Mouse (Mus musculus): ENCODE results near the gene Picalm. TPM values are rescaled to one million over a fixed set of nuclear protein-coding genes. Genes with fewer than 3 reads are reported as not detected.

Gene Picalm
- polyA plus RNA-seq, 1 experiment from 2014 or later, result 58.0 TPM

GRCm38 (mm10) chr7:90144971-90145370 is 15.0 kb downstream of the Picalm start:
- 89% methylated on average over 2 of the region's 2 CpGs for WGBS
- Histone ChIP-seq H3K27ac (ENCODE audit: low read depth, low read length) (no peak overlapping the region), H3K4me2 (ENCODE audit: low read depth, low read length) (no peak overlapping the region), H3K4me1 (ENCODE audit: control insufficient read depth, insufficient read depth, low read length) (peaks cover 5% of the 10 kb centered on the region; the same call in 1 of the 2 replicates), H3K9ac (replicated peaks; ENCODE audit: low read depth, low read length) (no peak overlapping the region), H3K27me3 (ENCODE audit: control insufficient read depth, insufficient read depth, low read length) (no peaks in the 10 kb centered on the region), H3K4me3 (ENCODE audit: low read depth, low read length) (no peak overlapping the region), H3K36me3 (ENCODE audit: control insufficient read depth, insufficient read depth, low read length) (no peaks in the 10 kb centered on the region), H3K9me3 (ENCODE audit: control insufficient read depth, low read length) (no peaks in the 10 kb centered on the region)
- ATAC-seq (ENCODE audit: low read depth), result no peak

DNA sequence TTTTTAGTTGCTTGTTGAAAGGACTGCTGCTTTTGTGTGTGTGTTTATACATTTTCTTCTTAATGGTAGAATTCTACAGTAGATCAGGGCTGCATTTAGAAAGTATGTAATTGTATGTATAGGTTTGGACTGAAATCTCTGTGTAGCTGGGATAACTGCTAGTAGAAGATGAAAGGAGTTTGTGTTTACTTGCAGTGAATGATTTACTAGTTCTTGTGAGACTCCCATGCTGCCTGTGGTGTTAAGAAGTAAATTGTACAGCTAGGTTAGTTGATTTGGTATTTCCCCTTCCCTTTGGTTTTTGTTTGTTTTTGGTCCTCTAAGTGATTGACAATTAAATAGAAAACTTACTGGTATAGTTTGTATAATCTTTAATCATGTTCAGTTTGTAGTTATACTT is 15.4 kb downstream of the Picalm start:
- H3K36me3 ChIP-seq (ENCODE audit: control insufficient read depth, insufficient read depth, low read length), result no peaks in the 10 kb centered on the region
- H3K9ac ChIP-seq (replicated peaks; ENCODE audit: low read depth, low read length), result no peak overlapping the region
- no peaks in the 10 kb centered on the region for H3K27me3 ChIP-seq (ENCODE audit: control insufficient read depth, insufficient read depth, low read length)
- ATAC-seq (ENCODE audit: low read depth), result no peak
- no peak overlapping the region for H3K4me2 ChIP-seq (ENCODE audit: low read depth, low read length)
- peaks cover 5% of the 10 kb centered on the region; the same call in 1 of the 2 replicates for H3K4me1 ChIP-seq (ENCODE audit: control insufficient read depth, insufficient read depth, low read length)
- H3K9me3 ChIP-seq (ENCODE audit: control insufficient read depth, low read length), result no peaks in the 10 kb centered on the region
- no peak overlapping the region for H3K27ac ChIP-seq (ENCODE audit: low read depth, low read length)
- no peak overlapping the region for H3K4me3 ChIP-seq (ENCODE audit: low read depth, low read length)

DNA sequence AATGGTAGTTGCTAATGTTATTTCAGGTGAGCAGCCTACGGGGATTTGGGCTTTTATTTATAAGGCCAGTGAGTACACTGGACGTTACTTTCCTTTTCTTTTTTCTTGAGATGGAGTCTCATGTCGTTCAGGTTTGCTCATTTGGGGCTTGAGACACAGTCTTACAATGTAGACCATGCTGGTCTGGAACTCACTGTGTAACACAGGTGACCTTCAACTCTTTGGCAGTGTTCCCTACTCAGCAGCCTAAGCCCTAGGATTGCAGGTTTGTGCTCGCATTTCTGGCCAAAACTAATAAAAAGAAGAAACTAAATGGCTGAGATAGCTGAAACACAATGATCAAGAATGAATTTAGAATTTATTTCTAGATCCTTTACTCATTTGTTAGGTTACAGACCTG is 15.9 kb downstream of the Picalm start:
- Histone ChIP-seq H3K9me3 (ENCODE audit: control insufficient read depth, low read length) (no peaks in the 10 kb centered on the region), H3K4me3 (ENCODE audit: low read depth, low read length) (no peak overlapping the region), H3K36me3 (ENCODE audit: control insufficient read depth, insufficient read depth, low read length) (no peaks in the 10 kb centered on the region), H3K27ac (ENCODE audit: low read depth, low read length) (no peak overlapping the region), H3K27me3 (ENCODE audit: control insufficient read depth, insufficient read depth, low read length) (no peaks in the 10 kb centered on the region), H3K4me1 (ENCODE audit: control insufficient read depth, insufficient read depth, low read length) (peaks cover 5% of the 10 kb centered on the region; the same call in 1 of the 2 replicates), H3K9ac (replicated peaks; ENCODE audit: low read depth, low read length) (no peak overlapping the region), H3K4me2 (ENCODE audit: low read depth, low read length) (no peak overlapping the region)
- 66% methylated on average over 4 of the region's 4 CpGs for WGBS
- ATAC-seq (ENCODE audit: low read depth), result no peak

GRCm38 (mm10) chr7:90146321-90146720 is 16.3 kb downstream of the Picalm start:
- 86% methylated on average over 1 of the region's 1 CpGs for WGBS
- Histone ChIP-seq H3K4me3 (ENCODE audit: low read depth, low read length) (no peak overlapping the region), H3K36me3 (ENCODE audit: control insufficient read depth, insufficient read depth, low read length) (no peaks in the 10 kb centered on the region), H3K27me3 (ENCODE audit: control insufficient read depth, insufficient read depth, low read length) (no peaks in the 10 kb centered on the region), H3K9ac (replicated peaks; ENCODE audit: low read depth, low read length) (no peak overlapping the region), H3K27ac (ENCODE audit: low read depth, low read length) (no peak overlapping the region), H3K4me1 (ENCODE audit: control insufficient read depth, insufficient read depth, low read length) (peaks cover 5% of the 10 kb centered on the region; the same call in 1 of the 2 replicates), H3K9me3 (ENCODE audit: control insufficient read depth, low read length) (no peaks in the 10 kb centered on the region), H3K4me2 (ENCODE audit: low read depth, low read length) (no peak overlapping the region)
- ATAC-seq (ENCODE audit: low read depth), result no peak

- Histone ChIP-seq H3K4me3 (ENCODE audit: low read depth, low read length) (no peak overlapping the region), H3K4me2 (ENCODE audit: low read depth, low read length) (no peak overlapping the region), H3K27ac (ENCODE audit: low read depth, low read length) (no peak overlapping the region), H3K9ac (replicated peaks; ENCODE audit: low read depth, low read length) (no peak overlapping the region), H3K4me1 (ENCODE audit: control insufficient read depth, insufficient read depth, low read length) (peaks cover 5% of the 10 kb centered on the region; the same call in 1 of the 2 replicates), H3K36me3 (ENCODE audit: control insufficient read depth, insufficient read depth, low read length) (no peaks in the 10 kb centered on the region), H3K27me3 (ENCODE audit: control insufficient read depth, insufficient read depth, low read length) (no peaks in the 10 kb centered on the region), H3K9me3 (ENCODE audit: control insufficient read depth, low read length) (no peaks in the 10 kb centered on the region)
- no peak for ATAC-seq (ENCODE audit: low read depth)
- 93% methylated on average over 2 of the region's 2 CpGs for WGBS
These were observed 18.0 kb downstream of the Picalm start for GRCm38 (mm10) chr7:90148023-90148422.

DNA sequence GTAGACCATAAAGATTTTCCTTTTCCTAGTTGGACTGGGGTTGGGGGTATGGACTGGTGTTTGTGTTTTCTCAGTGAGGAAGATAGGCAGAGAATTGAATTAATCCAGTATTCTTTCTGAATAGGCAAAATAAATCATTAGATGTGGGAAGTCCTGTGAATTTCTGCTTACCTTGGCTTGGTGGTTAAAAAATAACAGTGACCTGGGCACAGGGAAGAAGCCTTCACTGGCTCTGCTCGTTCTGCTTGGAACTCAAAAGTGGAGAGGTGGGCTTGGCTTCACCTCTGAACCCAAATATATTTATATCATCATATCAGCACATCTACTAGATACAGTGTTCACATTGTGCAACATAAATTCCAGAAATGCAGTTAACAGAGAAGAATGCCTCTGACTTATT is 18.5 kb downstream of the Picalm start:
- Histone ChIP-seq H3K9me3 (ENCODE audit: control insufficient read depth, low read length) (no peaks in the 10 kb centered on the region), H3K9ac (replicated peaks; ENCODE audit: low read depth, low read length) (no peak overlapping the region), H3K4me1 (ENCODE audit: control insufficient read depth, insufficient read depth, low read length) (peaks cover 5% of the 10 kb centered on the region; the same call in 1 of the 2 replicates), H3K27me3 (ENCODE audit: control insufficient read depth, insufficient read depth, low read length) (no peaks in the 10 kb centered on the region), H3K27ac (ENCODE audit: low read depth, low read length) (no peak overlapping the region), H3K36me3 (ENCODE audit: control insufficient read depth, insufficient read depth, low read length) (no peaks in the 10 kb centered on the region), H3K4me2 (ENCODE audit: low read depth, low read length) (no peak overlapping the region), H3K4me3 (ENCODE audit: low read depth, low read length) (no peak overlapping the region)
- WGBS, result 78% methylated on average over 1 of the region's 1 CpGs
- ATAC-seq (ENCODE audit: low read depth), result no peak

DNA sequence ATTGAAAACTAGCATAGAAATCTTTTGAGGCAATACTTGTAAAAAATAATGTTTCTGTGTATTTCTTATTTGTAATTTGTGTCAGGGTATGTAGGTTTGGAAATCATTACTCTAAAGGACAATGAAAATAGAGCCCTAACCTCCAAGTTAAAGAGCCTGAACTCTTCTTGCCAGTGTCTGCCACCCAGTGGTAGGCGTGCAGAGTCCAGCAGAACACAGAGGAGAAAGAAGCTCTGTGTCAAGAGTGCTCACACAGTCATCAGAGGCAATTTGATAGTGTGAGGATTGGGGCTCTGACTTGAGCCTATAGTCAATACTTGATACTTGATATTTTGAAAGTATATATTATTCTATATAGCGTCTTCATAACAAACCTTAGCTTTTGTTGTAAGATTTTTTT is 20.3 kb downstream of the Picalm start:
- Histone ChIP-seq H3K4me2 (ENCODE audit: low read depth, low read length) (no peak overlapping the region), H3K4me1 (ENCODE audit: control insufficient read depth, insufficient read depth, low read length) (peaks cover 5% of the 10 kb centered on the region; the same call in 1 of the 2 replicates), H3K9me3 (ENCODE audit: control insufficient read depth, low read length) (no peaks in the 10 kb centered on the region), H3K9ac (replicated peaks; ENCODE audit: low read depth, low read length) (no peak overlapping the region), H3K4me3 (ENCODE audit: low read depth, low read length) (no peak overlapping the region), H3K27ac (ENCODE audit: low read depth, low read length) (no peak overlapping the region), H3K36me3 (ENCODE audit: control insufficient read depth, insufficient read depth, low read length) (no peaks in the 10 kb centered on the region), H3K27me3 (ENCODE audit: control insufficient read depth, insufficient read depth, low read length) (no peaks in the 10 kb centered on the region)
- peak; percentile 80; the same call in 1 of the 2 replicates for ATAC-seq (ENCODE audit: low read depth)
- WGBS, result 53% methylated on average over 2 of the region's 2 CpGs

GRCm38 (mm10) chr7:90158034-90158433 is 28.0 kb downstream of the Picalm start:
- WGBS, result 90% methylated on average over 2 of the region's 2 CpGs
- ATAC-seq (ENCODE audit: low read depth), result no peak

GRCm38 (mm10) chr7:90160598-90160997 is 30.6 kb downstream of the Picalm start:
- no peak for ATAC-seq (ENCODE audit: low read depth)
- H3K36me3 ChIP-seq (ENCODE audit: control insufficient read depth, insufficient read depth, low read length), result 0 out of 2 replicates have a peak, but pooled peaks cover 2% of the 10 kb centered on the region
- H3K9me3 ChIP-seq (ENCODE audit: control insufficient read depth, low read length), result no peaks in the 10 kb centered on the region
- no peak overlapping the region for H3K27ac ChIP-seq (ENCODE audit: low read depth, low read length)
- no peak overlapping the region for H3K4me3 ChIP-seq (ENCODE audit: low read depth, low read length)
- no peaks in the 10 kb centered on the region for H3K27me3 ChIP-seq (ENCODE audit: control insufficient read depth, insufficient read depth, low read length)
- no peak overlapping the region for H3K4me2 ChIP-seq (ENCODE audit: low read depth, low read length)
- 96% methylated on average over 5 of the region's 5 CpGs for WGBS
- no peak overlapping the region for H3K9ac ChIP-seq (replicated peaks; ENCODE audit: low read depth, low read length)
- H3K4me1 ChIP-seq (ENCODE audit: control insufficient read depth, insufficient read depth, low read length), result no peaks in the 10 kb centered on the region

More at GRCm38 (mm10) chr7:90158034-90158433, 28.0 kb downstream of the Picalm start:
- 0 out of 2 replicates have a peak, but pooled peaks cover 2% of the 10 kb centered on the region for H3K36me3 ChIP-seq (ENCODE audit: control insufficient read depth, insufficient read depth, low read length)
- H3K27me3 ChIP-seq (ENCODE audit: control insufficient read depth, insufficient read depth, low read length), result no peaks in the 10 kb centered on the region
- H3K4me3 ChIP-seq (ENCODE audit: low read depth, low read length), result no peak overlapping the region
- H3K4me2 ChIP-seq (ENCODE audit: low read depth, low read length), result no peak overlapping the region
- H3K9me3 ChIP-seq (ENCODE audit: control insufficient read depth, low read length), result no peaks in the 10 kb centered on the region
- H3K9ac ChIP-seq (replicated peaks; ENCODE audit: low read depth, low read length), result no peak overlapping the region
- H3K27ac ChIP-seq (ENCODE audit: low read depth, low read length), result no peak overlapping the region
- no peaks in the 10 kb centered on the region for H3K4me1 ChIP-seq (ENCODE audit: control insufficient read depth, insufficient read depth, low read length)

Data from neural tube, embryonic 14.5 days (tissue).